Mouse (Mus musculus) brain, adult 10 weeks (tissue): ENCODE measurements around the gene Ermp1. TPM values are rescaled to one million over a fixed set of nuclear protein-coding genes. Genes with fewer than 3 reads are reported as not detected.

Experiments used
- polyA plus RNA-seq: library from polyadenylated mRNA; stranded (reverse); fragments of 350-450 nt; fragmentation: Illumina TruSeq; extraction: RNeasy Lipid Tissue Mini Kit (QIAGEN cat#74804); gene quantifications from one replicate; pipeline ENCODE4 v1.2.3, GENCODE M21; 2015; ENCODE audit warnings: low read depth, low replicate concordance

The Ermp1 gene
- polyA plus RNA-seq, result 40.2 TPM

GRCm38 (mm10) chr19:29647651-29648549, at the start of gene Ermp1:
Gene Ermp1, minus strand, starts transcription at chr19:29648415.

GRCm38 (mm10) chr19:29697245-29697874, 49.1 kb upstream of the Ermp1 start, which contains the start of gene Mlana:
Gene Mlana, plus strand, starts transcription at chr19:29697824.

Other genes starting within 250 kb of the Ermp1 start
- not detected for gene Pdcd1lg2, start 237.5 kb downstream of the Ermp1 start, polyA plus RNA-seq
- 20.3 TPM for gene Ric1, start 126.1 kb downstream of the Ermp1 start, polyA plus RNA-seq
- gene Mlana, start 49.4 kb upstream of the Ermp1 start, polyA plus RNA-seq, result not detected
- gene 9930021J03Rik, start 157.6 kb upstream of the Ermp1 start, polyA plus RNA-seq, result 22.6 TPM
- gene Ranbp6, start 164.6 kb upstream of the Ermp1 start, polyA plus RNA-seq, result 32.7 TPM